Mouse (Mus musculus): ENCODE results near the gene Ptpa. TPM values are rescaled to one million over a fixed set of nuclear protein-coding genes. Genes with fewer than 3 reads are reported as not detected.

The Ptpa gene
- total and polyA plus RNA-seq, 3 experiments: 82.7 to 91.2 (median 88.7) TPM

DNA sequence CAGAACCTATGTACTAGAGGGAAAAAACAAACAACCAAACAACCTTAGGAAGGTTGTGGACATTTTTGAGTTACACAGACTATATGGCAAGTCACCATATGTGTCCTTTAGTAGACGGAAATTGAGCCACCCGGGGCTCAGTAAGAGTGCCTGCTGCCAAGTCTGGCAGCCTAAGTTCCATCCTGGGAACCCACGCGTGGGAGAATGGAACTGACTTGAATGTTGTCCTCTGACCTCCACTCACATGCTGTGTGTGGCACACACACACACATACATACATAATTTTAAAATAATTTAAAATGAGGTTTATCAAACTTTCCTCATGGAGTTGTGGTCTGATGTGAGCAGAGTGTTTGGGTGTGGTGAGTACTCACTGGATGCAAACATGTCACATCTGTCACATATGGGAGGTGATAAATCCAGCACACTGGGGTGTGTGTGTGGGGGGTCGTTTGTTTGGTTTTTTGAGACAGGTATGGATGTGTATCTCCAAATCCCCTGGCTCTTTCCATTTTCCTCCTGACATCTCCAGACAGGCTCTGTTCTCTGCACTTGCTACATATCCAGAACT, 1.8 kb downstream of the Ptpa start:
- Histone ChIP-seq H3K27ac (no peak overlapping the region), H3K36me3 (ENCODE audit: control insufficient read depth, insufficient read depth, low read length) (no peaks in the 10 kb centered on the region), H3K4me3 (no peak overlapping the region), H3K9ac (ENCODE audit: low read depth, low read length) (no peak overlapping the region), H3K4me1 (ENCODE audit: control insufficient read depth, insufficient read depth, low read length) (peaks cover 7% of the 10 kb centered on the region), H3K79me2 (replicated peaks; ENCODE audit: control insufficient read depth, insufficient read depth, low read length) (peaks cover 1% of the 10 kb centered on the region), H3K27me3 (ENCODE audit: control insufficient read depth, insufficient read depth, low read length) (no peaks in the 10 kb centered on the region)
- WGBS: 28% methylated on average over 5 of the region's 5 CpGs
- no peak for DNase-seq
- TF ChIP-seq CTCF (IDR thresholded peaks at IDR 0.05) (no peak), POLR2A (IDR thresholded peaks at IDR 0.05; ENCODE audit: insufficient read depth, low read depth, low read length) (no peak), EP300 (IDR thresholded peaks at IDR 0.05; ENCODE audit: insufficient read depth, low read depth, low read length) (no peak)
- intact Hi-C loops (cut with DNase I): no loop called here

DNA sequence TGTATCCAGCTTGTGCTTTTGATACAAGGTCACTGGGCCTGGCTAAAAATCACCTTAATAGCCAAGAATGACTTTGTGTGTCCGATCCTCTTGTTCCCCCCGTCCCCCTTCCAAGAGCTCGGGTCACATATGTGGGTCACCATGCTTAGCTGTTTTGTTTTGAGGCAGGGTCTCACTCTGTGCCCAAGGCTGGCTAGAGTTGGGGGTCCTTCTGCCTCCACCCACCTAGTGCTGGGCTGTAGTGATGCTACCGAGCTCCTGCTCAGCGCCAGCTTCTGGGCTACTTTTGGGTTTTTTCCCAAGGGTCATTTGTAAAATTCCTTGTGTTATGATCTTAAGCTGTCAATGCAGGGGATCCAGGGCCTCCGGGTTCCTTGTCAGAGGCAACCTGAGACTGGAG, 2.4 kb downstream of the Ptpa start:
- Histone ChIP-seq H3K36me3 (ENCODE audit: control insufficient read depth, insufficient read depth, low read length) (no peaks in the 10 kb centered on the region), H3K9ac (ENCODE audit: low read depth, low read length) (no peak overlapping the region), H3K27ac (no peak overlapping the region), H3K4me3 (no peak overlapping the region), H3K79me2 (replicated peaks; ENCODE audit: control insufficient read depth, insufficient read depth, low read length) (peaks cover 1% of the 10 kb centered on the region), H3K4me1 (ENCODE audit: control insufficient read depth, insufficient read depth, low read length) (peaks cover 7% of the 10 kb centered on the region), H3K27me3 (ENCODE audit: control insufficient read depth, insufficient read depth, low read length) (no peaks in the 10 kb centered on the region)
- WGBS: 75% methylated on average over 6 of the region's 6 CpGs
- intact Hi-C loops (cut with DNase I): no loop called here
- TF ChIP-seq POLR2A (IDR thresholded peaks at IDR 0.05; ENCODE audit: insufficient read depth, low read depth, low read length) (no peak), CTCF (IDR thresholded peaks at IDR 0.05) (no peak), EP300 (IDR thresholded peaks at IDR 0.05; ENCODE audit: insufficient read depth, low read depth, low read length) (no peak)
- no peak for DNase-seq

DNA sequence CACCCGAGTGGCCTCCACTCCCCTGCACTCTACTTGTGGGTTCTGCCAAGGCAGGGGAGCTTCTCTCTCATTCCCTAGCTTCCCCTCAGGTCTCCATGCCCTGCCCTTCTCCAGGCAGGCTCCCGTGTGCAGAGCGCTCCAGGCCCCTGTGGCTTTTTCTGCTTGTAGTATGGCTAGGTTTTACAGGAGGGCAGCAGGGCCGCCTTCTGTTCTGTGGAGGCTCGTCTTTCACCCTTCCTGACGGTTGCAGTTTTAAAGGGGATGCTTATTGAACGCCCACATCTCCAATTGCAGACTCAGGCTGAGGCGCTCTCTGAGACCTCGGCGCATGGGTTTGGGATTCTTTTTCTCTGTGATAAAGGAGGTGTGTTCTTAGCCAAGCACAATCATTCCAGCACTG, 3.3 kb downstream of the Ptpa start:
- no peak overlapping the region for H3K4me3 ChIP-seq

DNA sequence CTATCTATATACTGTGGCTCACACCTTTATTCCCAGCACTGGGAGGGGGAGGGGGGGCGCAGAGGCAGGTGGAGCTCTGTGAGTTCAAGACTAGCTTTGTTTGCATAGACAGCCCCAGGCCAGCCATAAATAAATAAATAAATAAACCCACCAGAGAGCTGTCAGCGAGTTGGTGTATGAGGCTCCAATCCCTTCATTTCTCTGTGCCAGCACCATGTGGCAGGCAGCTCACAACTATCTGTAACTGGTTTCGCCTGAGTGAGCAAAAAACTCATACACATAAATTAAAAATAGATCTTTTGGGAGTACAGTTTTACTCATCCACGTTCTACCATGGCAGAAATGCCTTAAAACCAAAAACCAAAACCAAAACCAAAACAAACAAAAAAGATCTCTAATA, 5.6 kb downstream of the Ptpa start:
- H3K27ac ChIP-seq: no peak overlapping the region
- no peaks in the 10 kb centered on the region for H3K27me3 ChIP-seq (ENCODE audit: control insufficient read depth, insufficient read depth, low read length)
- H3K4me3 ChIP-seq: no peak overlapping the region
- H3K79me2 ChIP-seq (replicated peaks; ENCODE audit: control insufficient read depth, insufficient read depth, low read length): peaks cover 4% of the 10 kb centered on the region
- intact Hi-C loops (cut with DNase I): no loop called here
- 77% methylated on average over 4 of the region's 4 CpGs for WGBS
- no peaks in the 10 kb centered on the region; the same call in 1 of the 2 replicates for H3K4me1 ChIP-seq (ENCODE audit: control insufficient read depth, insufficient read depth, low read length)
- DNase-seq: no peak
- TF ChIP-seq POLR2A (IDR thresholded peaks at IDR 0.05; ENCODE audit: insufficient read depth, low read depth, low read length) (no peak), CTCF (IDR thresholded peaks at IDR 0.05) (no peak), EP300 (IDR thresholded peaks at IDR 0.05; ENCODE audit: insufficient read depth, low read depth, low read length) (no peak)
- H3K9ac ChIP-seq (ENCODE audit: low read depth, low read length): no peak overlapping the region
- no peaks in the 10 kb centered on the region for H3K36me3 ChIP-seq (ENCODE audit: control insufficient read depth, insufficient read depth, low read length)

More for the DNA sequence above, 3.3 kb downstream of the Ptpa start:
- no peak for TF ChIP-seq POLR2A (IDR thresholded peaks at IDR 0.05; ENCODE audit: insufficient read depth, low read depth, low read length)
- no peak for TF ChIP-seq CTCF (IDR thresholded peaks at IDR 0.05)
- no peak for TF ChIP-seq EP300 (IDR thresholded peaks at IDR 0.05; ENCODE audit: insufficient read depth, low read depth, low read length)
- Histone ChIP-seq H3K79me2 (replicated peaks; ENCODE audit: control insufficient read depth, insufficient read depth, low read length) (peaks cover 4% of the 10 kb centered on the region), H3K4me1 (ENCODE audit: control insufficient read depth, insufficient read depth, low read length) (peaks cover 3% of the 10 kb centered on the region), H3K9ac (ENCODE audit: low read depth, low read length) (no peak overlapping the region), H3K36me3 (ENCODE audit: control insufficient read depth, insufficient read depth, low read length) (no peaks in the 10 kb centered on the region), H3K27me3 (ENCODE audit: control insufficient read depth, insufficient read depth, low read length) (no peaks in the 10 kb centered on the region), H3K27ac (no peak overlapping the region)
- WGBS: 39% methylated on average over 10 of the region's 10 CpGs
- no peak for DNase-seq
- intact Hi-C loops (cut with DNase I): no loop called here

DNA sequence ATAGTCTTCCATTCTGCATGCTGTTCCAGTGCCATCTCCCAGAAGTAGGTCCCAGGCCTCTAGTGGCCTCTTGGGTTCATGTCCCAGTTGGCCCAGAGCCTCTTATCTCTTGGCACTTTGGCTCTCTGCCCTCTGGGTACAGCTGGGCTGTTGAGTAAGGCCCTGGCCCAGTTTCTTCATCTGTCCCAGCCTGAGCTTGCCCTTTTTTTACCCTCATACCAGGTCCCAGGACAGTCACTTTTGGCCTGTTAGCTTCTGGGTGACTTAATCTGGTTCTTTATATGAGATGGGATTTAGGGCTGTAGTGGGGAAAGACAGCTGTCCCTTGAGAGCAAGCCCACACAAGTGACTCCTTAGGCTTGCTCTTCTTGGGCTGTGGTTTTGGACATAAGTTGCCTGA, 13.3 kb downstream of the Ptpa start:
- Histone ChIP-seq H3K27me3 (ENCODE audit: control insufficient read depth, insufficient read depth, low read length) (no peaks in the 10 kb centered on the region), H3K36me3 (ENCODE audit: control insufficient read depth, insufficient read depth, low read length) (no peaks in the 10 kb centered on the region), H3K27ac (peak overlapping the region; percentile 45), H3K9ac (ENCODE audit: low read depth, low read length) (no peak overlapping the region), H3K4me1 (ENCODE audit: control insufficient read depth, insufficient read depth, low read length) (0 out of 2 replicates have a peak, but pooled peaks cover 2% of the 10 kb centered on the region), H3K4me3 (no peak overlapping the region), H3K79me2 (replicated peaks; ENCODE audit: control insufficient read depth, insufficient read depth, low read length) (no peaks in the 10 kb centered on the region)
- TF ChIP-seq EP300 (IDR thresholded peaks at IDR 0.05; ENCODE audit: insufficient read depth, low read depth, low read length) (0 out of 2 replicates have a peak, but pooled peaks have one; percentile 52), POLR2A (IDR thresholded peaks at IDR 0.05; ENCODE audit: insufficient read depth, low read depth, low read length) (no peak), CTCF (IDR thresholded peaks at IDR 0.05) (peak; percentile 41)
- intact Hi-C loops (cut with DNase I): no loop called here
- DNase-seq: peak; percentile 56 to 80

DNA sequence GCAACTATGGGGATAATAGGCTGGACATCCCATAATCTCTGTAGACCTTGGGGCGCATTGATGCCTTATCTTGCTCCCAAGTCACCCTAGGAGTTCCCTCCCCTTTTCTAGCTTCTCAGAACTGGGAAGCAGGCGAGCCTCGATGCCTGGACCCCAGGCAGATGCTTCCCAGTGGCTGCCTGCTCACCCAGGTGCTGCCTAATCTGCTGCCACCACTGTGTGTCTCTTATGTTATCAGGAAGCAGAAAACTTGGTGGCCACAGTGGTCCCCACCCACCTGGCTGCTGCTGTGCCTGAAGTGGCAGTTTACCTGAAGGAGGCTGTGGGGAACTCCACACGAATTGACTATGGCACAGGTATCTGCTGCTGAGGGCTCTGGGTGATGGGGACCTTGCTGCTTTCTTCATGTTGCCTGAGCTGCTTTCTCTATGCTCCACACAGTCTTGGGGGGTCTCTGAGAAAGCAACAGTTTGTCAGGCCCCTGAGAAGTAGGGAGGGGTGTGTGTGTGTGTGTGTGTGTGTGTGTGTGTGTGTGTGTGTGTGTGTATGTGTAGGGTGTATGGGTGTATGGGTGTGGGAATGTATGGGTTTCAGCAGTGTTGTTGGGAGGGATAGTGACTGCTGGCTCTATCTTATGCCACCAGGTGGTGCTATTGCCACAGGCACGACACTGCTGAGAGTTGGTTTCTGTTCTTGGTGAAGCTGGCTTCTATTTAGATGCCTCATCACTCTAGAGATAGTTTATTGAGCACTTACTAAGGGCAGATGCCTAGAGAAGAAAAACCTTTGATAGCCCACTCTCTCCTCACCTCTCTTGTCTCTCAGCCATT, 19.7 kb downstream of the Ptpa start:
- Histone ChIP-seq H3K79me2 (replicated peaks; ENCODE audit: control insufficient read depth, insufficient read depth, low read length) (no peaks in the 10 kb centered on the region), H3K9ac (ENCODE audit: low read depth, low read length) (no peak overlapping the region), H3K27me3 (ENCODE audit: control insufficient read depth, insufficient read depth, low read length) (no peaks in the 10 kb centered on the region), H3K27ac (peak overlapping the region; percentile 55), H3K4me3 (no peak overlapping the region), H3K36me3 (ENCODE audit: control insufficient read depth, insufficient read depth, low read length) (no peaks in the 10 kb centered on the region), H3K4me1 (ENCODE audit: control insufficient read depth, insufficient read depth, low read length) (peaks cover 6% of the 10 kb centered on the region)
- peak; percentile 72 to 79 for DNase-seq
- intact Hi-C loops (cut with DNase I): loop anchor here (1.0 kb wide), 2 partner anchors 359 to 499 kb away; no protein-coding TSS in a partner anchor
- 50% methylated on average over 5 of the region's 5 CpGs for WGBS
- TF ChIP-seq POLR2A (IDR thresholded peaks at IDR 0.05; ENCODE audit: insufficient read depth, low read depth, low read length): 0 out of 2 replicates have a peak, but pooled peaks have one; percentile 24
- peak; percentile 58 for TF ChIP-seq CTCF (IDR thresholded peaks at IDR 0.05)
- peak; percentile 99 for TF ChIP-seq EP300 (IDR thresholded peaks at IDR 0.05; ENCODE audit: insufficient read depth, low read depth, low read length)

Measured in heart, adult 2 months (tissue).